In genomic region chr4:42876586-42877291, GRCm38 (mm10) we compare ENCODE assay signal across 8 mouse cellular contexts. TPM values are rescaled to one million over a fixed set of nuclear protein-coding genes. Genes with fewer than 3 reads are reported as not detected.
A peak's percentile ranks its signal among the peaks of the same experiment; 100 is the strongest.
DNase-seq lines count a peak whose midpoint lies in the region; ATAC-seq lines count a peak whose summit lies in the region.

No protein-coding gene starts in this region.

- peak; percentile 84 for ATAC-seq in megakaryocyte, adult 5-6 weeks (ENCODE audit: poor library complexity, severe bottlenecking)

- DNase-seq in right cerebral cortex, adult 18-20 months, result peak; percentile 59
- no peak for DNase-seq in right cerebral cortex, postnatal 25 days
- DNase-seq in cerebellum, adult 8-10 months, result peak; percentile 67
- DNase-seq in forelimb bud, embryonic 11.5 days (ENCODE audit: low read depth, low spot score), result peak; percentile 74
- DNase-seq in hindlimb bud, embryonic 11.5 days (ENCODE audit: extremely low spot score, low read depth, low spot score), result peak; percentile 35
- DNase-seq in left cerebral cortex, adult 18-20 months (ENCODE audit: low spot score in 2 of 2), result peak; percentile 56 to 60
- peak; percentile 34 for DNase-seq in right cerebral cortex, postnatal 4 days

RNA-seq across cellular contexts. Expression of gene Fam205c, which starts 2.7 kb away (rescaled TPM):
- total RNA-seq in left cerebral cortex, adult 18-20 months (2021), result 1 to 10 TPM in 1 of 2 experiments, under 1 TPM in 1; 0.44 to 1.4 TPM
- not detected in 2 replicates for total RNA-seq in megakaryocyte, adult 5-6 weeks (2015)
- not detected in 2 replicates for total RNA-seq in megakaryocyte, adult 5-6 weeks (2017)

RNA-seq across cellular contexts. Expression of gene Gm12394, which starts 20.2 kb away (rescaled TPM):
- 1 to 10 TPM; 1.9 to 2.2 TPM for total RNA-seq in left cerebral cortex, adult 18-20 months (2021)
- not detected in 2 replicates for total RNA-seq in megakaryocyte, adult 5-6 weeks (2015)
- total RNA-seq in megakaryocyte, adult 5-6 weeks (2017), result not detected in 2 replicates

RNA-seq across cellular contexts. Expression of gene Fam205a1, which starts 23.1 kb away (rescaled TPM):
- total RNA-seq in left cerebral cortex, adult 18-20 months (2021), result under 1 TPM; 0.12 to 0.19 TPM
- total RNA-seq in megakaryocyte, adult 5-6 weeks (2015), result 0.11 TPM in 1 of 2 replicates, not detected in the other
- not detected in 2 replicates for total RNA-seq in megakaryocyte, adult 5-6 weeks (2017)

RNA-seq across cellular contexts. Expression of gene Phf24, which starts 39.7 kb away (rescaled TPM):
- total RNA-seq in left cerebral cortex, adult 18-20 months (2021), result 100 to 1,000 TPM; 366 to 369 TPM
- total RNA-seq in megakaryocyte, adult 5-6 weeks (2015), result not detected in 2 replicates
- total RNA-seq in megakaryocyte, adult 5-6 weeks (2017), result under 0.01 TPM in 1 of 2 replicates, not detected in the other
